Mouse (Mus musculus) T-helper 2 cell (primary cell): Measurements from ENCODE around the gene Atf4.

Experiments
- in situ Hi-C: fragments of 300-600 bp; cut with MboI, MseI; formaldehyde crosslinking; loops from one replicate; pipeline ENCODE4 v1.15.1; 2025; ENCODE audit warnings: high pct_unique_total_duplicates

The Atf4 gene

GRCm38 (mm10) chr15:80278121-80278759 lies 23.3 kb downstream of the Atf4 start:
- in situ Hi-C loops: no loop called here

GRCm38 (mm10) chr15:80279053-80279452 lies 24.1 kb downstream of the Atf4 start:
- in situ Hi-C loops: no loop called here

- in situ Hi-C loops: no loop called here
Measured at GRCm38 (mm10) chr15:80280646-80281045, 25.7 kb downstream of the Atf4 start.

- in situ Hi-C loops: no loop called here
Measured at GRCm38 (mm10) chr15:80286851-80287415, 31.9 kb downstream of the Atf4 start, which contains the start of gene Cacna1i. TSS of gene Cacna1i (plus strand) at chr15:80287238.

- in situ Hi-C loops: no loop called here
Measured at GRCm38 (mm10) chr15:80288036-80288435, 33.1 kb downstream of the Atf4 start.

- in situ Hi-C loops: no loop called here
Measured at GRCm38 (mm10) chr15:80289436-80289835, 34.5 kb downstream of the Atf4 start.

- in situ Hi-C loops: loop anchor here (10.0 kb wide), 2 partner anchors 258 to 398 kb away; no protein-coding TSS in a partner anchor
Measured at GRCm38 (mm10) chr15:80297146-80297545, 42.2 kb downstream of the Atf4 start.

- in situ Hi-C loops: no loop called here
Measured at GRCm38 (mm10) chr15:80303779-80304178, 48.8 kb downstream of the Atf4 start.

- in situ Hi-C loops: no loop called here
Measured at GRCm38 (mm10) chr15:80304188-80304587, 49.2 kb downstream of the Atf4 start.

GRCm38 (mm10) chr15:80306146-80306545 lies 51.2 kb downstream of the Atf4 start:
- in situ Hi-C loops: no loop called here
